Mouse (Mus musculus): ENCODE data around the gene Xxylt1.

DNA sequence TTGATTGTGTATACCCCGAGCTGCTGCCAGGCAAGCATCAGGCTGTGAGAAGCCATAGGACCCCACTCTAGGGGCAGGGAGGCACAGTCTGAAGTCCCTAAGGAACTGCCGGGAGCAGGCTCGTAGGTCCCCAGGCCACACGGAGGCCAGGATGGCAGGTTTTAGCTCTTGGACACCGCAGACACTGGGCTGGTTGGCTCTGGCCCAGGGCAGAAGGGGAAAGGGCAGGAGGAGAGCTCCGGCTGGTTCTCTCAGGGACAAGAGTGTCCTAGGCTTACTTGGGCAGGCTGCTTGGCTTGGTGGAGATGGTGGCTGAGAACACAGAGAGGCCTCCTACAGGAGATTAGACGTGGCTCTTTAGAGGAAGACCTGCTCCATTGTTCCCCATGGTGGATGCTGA, 162.4 kb downstream of the Xxylt1 start:
- TF ChIP-seq GATA1 (IDR thresholded peaks at IDR 0.05; ENCODE audit: borderline replicate concordance, low read length) (no peak), FLI1 (IDR thresholded peaks at IDR 0.05; ENCODE audit: low read length) (no peak)

All from megakaryocyte, embryonic 14.5 days (primary cell).